Mouse (Mus musculus) liver, postnatal 0 days (tissue): ENCODE measurements around the gene Zfp213.

Experiments used
- CTCF ChIP-seq: sonication (generic); IDR thresholded peaks from 2 replicates; pipeline ENCODE4 v1.5.1; 2016; ENCODE audit warnings: antibody characterized with exemption, low read depth
- EP300 ChIP-seq: IDR thresholded peaks from 2 replicates; pipeline ENCODE4 v1.6.1; 2016; ENCODE audit warnings: antibody characterized with exemption, low read depth, mild to moderate bottlenecking

DNA sequence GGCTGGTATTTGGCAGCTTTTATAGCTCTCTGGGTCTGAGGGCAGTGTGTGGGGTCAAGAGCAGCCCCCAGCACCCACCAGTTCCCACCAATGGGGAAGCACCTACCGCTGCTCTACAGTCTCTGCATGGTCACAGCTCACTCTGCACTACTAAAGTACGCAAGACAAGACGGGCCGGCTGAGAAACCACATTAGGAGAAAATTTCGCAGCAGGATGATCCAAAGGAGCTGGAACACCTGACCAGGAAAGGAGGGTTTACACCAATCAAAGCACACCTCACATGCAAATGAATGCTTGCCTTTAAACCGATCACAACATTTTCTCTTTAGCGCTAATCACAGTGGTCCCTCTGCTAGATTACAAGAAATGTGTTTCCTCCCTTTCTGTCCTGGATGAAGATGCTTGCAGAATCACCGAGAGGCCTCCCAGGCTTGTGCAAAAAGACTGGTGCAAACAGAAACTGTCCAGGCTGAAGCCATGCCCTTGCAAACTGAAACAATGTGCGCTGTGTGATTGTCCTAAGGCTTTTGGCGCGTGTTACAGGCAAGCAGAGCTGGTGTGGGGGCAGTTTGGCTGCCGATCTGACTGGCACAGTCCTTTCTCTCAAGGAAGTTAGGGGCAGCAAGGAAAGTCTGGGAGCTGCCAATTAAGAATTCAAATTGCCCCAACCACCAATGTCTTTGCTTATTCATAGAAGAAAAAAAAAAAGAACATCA, 21.9 kb downstream of the Zfp213 start:
- TF ChIP-seq CTCF (no peak), EP300 (no peak)
